Mouse (Mus musculus): ENCODE data around the gene Chmp2a.

GRCm38 (mm10) chr7:13035211-13035855 is 726 bp upstream of the Chmp2a start:
- TF ChIP-seq CTCF (IDR thresholded peaks at IDR 0.05; ENCODE audit: borderline replicate concordance, insufficient read depth, low read depth, low read length) (no peak), POLR2A (IDR thresholded peaks at IDR 0.05; ENCODE audit: borderline replicate concordance, insufficient read depth, low read length) (no peak)
